Mouse (Mus musculus) erythroblast, embryonic 14.5 days (primary cell): ENCODE data around the gene Heatr9.

Experiments used
- GATA1 ChIP-seq: IDR thresholded peaks from 2 replicates; pipeline ENCODE4 v1.6.1; 2012; ENCODE audit warnings: low read length, inconsistent platforms, mixed read lengths
- TAL1 ChIP-seq: IDR thresholded peaks from 3 replicates; pipeline ENCODE4 v1.6.1; 2012; ENCODE audit warnings: low read length, inconsistent platforms, mixed read lengths

DNA sequence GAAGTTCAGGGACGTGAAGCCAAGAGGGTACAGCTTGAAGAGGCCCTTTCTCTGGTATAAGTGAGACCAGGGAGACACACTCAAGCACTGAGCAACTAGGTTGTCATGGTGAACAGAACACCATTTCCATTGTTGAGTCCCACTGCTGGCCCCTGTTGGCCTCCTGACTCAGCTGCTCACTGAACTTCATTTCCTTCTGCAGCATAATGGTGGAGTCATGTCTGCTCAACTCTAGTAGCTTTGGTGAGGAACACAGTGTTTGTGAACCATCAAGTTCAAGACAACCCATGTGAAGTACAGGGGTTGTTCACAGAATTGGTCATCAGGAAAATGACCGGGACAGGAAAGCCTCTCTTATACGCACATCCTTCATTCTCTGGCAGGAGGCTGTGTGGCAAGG lies at the start of gene Heatr9:
- TF ChIP-seq TAL1 (no peak), GATA1 (no peak)
